Mouse (Mus musculus): Measurements from ENCODE around the gene Ap1g1.
"Not testable (repeated sequence)": the region's sequence is repeated elsewhere in the genome, so short reads cannot be mapped to it uniquely, and the experiment has no call there.

Ap1g1 gene

DNA sequence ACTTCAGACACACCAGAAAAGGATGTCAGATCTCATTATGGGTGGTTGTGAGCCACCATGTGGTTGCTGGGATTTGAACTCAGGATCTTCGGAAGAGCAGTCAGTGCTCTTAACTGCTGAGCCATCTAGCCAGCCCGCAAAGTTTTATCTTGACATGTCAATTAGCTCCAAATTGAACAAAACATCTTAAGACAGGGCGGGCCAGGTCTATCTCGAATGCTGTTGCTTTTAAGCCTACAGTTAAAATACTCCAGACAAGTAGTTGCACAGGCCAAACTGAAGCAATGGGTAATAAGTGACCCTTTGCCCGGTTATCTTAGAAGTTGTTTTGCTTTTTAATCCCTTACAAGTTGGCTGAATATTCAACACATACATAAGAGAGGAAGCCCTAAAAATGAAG lies 88.3 kb downstream of the Ap1g1 start:
- DNase-seq (ENCODE audit: low read depth, low spot score): no peak

DNA sequence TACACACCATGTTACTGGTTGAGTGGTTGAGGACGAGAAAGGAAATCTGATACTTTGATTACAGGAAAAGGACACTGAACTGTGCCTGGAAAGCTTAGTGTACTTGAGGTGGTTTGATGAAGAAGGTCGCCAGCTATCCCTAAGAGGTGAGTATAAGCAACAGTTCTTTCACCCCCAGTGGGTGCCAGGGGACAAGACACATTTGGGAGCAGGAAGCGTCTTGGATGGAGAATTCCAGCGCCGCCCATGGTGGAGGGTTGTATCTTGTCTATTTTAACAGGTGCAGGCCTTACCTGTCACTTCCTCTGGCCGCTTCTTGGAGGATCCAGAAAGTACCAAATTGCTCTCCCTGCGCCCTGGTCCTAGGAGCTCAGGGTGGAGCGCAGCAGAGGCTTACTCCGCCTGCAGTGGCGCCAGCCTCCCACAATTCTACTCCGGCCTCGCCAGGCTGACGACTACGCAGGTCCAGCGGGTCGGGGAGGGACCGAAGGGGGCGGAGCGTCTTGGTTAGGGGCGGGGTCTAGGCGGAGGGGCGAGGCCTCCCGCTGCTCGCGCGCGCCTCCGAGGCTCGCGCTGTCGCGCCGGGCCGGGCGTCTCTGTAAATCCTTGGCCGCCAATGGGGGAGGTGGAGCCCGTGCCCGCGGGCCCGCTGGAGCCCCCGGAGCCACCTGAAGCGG lies 89.8 kb downstream of the Ap1g1 start, which contains the start of gene Phlpp2:
Gene Phlpp2, plus strand, starts transcription at position 540 of the 677 bp plus-strand sequence.
- DNase-seq (ENCODE audit: low read depth, low spot score): peak; percentile 91

GRCm38 (mm10) chr8:109868680-109869361 lies 90.5 kb downstream of the Ap1g1 start:
- no peak for DNase-seq (ENCODE audit: low read depth, low spot score)

DNA sequence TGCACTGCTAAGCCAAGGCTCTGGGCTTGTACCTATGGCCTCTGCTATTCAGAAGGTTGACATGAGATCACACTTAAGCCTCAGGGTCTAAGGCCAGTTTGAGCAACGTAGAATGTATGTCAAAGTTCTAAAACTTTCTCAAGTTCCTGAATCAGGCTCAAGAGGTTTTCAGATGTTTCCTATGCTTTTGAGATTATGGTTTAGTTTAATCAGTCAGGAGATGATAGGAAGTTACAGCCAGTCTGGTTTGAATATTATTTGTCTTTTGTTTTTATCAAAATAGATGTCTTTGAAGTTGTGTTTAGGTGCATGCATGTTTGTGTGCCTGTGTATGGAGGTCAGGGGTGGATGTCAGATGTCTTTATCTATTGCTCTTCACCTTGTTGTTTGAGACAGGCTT lies 92.7 kb downstream of the Ap1g1 start:
- no peak for DNase-seq (ENCODE audit: low read depth, low spot score)

GRCm38 (mm10) chr8:109873800-109874199 lies 95.4 kb downstream of the Ap1g1 start:
- not testable (repeated sequence) for DNase-seq (ENCODE audit: low read depth, low spot score)

- DNase-seq (ENCODE audit: low read depth, low spot score): no peak
Measured at GRCm38 (mm10) chr8:109880012-109880662, 101.8 kb downstream of the Ap1g1 start.

- DNase-seq (ENCODE audit: low read depth, low spot score): no peak
Measured at GRCm38 (mm10) chr8:109885294-109885693, 106.9 kb downstream of the Ap1g1 start.

- no peak for DNase-seq (ENCODE audit: low read depth, low spot score)
Measured at GRCm38 (mm10) chr8:109889211-109889610, 110.9 kb downstream of the Ap1g1 start.

GRCm38 (mm10) chr8:109890794-109891585 lies 112.6 kb downstream of the Ap1g1 start:
- no peak for DNase-seq (ENCODE audit: low read depth, low spot score)

- DNase-seq (ENCODE audit: low read depth, low spot score): no peak
Measured at GRCm38 (mm10) chr8:109894636-109895035, 116.3 kb downstream of the Ap1g1 start.

GRCm38 (mm10) chr8:109895355-109895754 lies 117.0 kb downstream of the Ap1g1 start:
- DNase-seq (ENCODE audit: low read depth, low spot score): no peak

DNA sequence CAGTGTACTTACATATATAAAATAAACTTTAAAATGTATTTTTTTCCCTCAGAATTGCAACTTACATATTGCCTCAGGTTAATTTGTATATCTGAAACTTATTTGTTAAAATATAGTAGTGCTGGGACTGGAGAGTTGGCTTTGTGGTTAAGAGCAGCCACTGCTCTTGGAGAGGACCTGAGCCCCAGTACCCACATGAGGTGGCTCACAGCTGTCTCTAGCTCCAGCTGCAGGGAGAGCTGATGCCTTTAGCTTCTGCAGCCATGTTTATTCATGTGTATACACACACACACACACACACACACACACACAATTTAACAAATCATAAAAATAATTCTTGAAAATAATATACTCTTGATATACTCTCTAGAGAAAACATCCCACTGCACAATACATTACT lies 124.0 kb downstream of the Ap1g1 start:
- DNase-seq (ENCODE audit: low read depth, low spot score): no peak

- DNase-seq (ENCODE audit: low read depth, low spot score): no peak
Measured at GRCm38 (mm10) chr8:109903909-109904469, 125.6 kb downstream of the Ap1g1 start.

DNA sequence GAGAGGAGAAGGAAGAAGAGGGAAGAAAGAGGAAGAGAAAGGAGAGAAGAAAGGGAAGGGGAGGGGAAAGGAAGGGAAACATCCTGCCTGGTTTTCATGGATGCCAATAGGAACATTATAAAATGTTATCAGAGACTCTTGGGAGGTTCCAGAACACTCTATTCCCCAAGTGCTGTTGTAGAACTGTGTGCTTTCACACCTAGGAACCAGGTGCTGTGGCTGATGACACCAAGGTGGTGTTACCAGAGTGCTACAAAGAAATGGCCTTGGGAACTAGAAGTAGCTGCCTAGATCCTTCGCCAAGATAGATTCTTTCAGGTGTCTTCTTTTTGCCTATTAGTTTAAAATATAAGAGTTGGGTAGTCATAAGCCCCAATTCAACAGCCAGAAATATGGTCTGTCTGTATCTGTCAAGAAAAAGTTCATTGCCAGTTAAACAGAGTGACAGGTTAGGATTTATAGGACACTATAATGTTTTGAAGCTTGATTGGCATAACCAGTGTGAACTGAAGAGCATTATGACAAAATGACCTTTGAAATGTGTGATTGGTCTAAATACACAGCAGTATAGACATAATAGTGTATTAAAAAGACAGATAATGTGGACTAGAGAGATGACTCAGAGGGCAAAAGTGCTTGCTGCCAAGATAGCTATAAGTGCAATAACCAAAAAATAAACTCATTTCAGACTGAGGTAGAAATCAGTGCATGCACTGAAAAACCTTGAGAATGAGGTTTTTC lies 126.7 kb downstream of the Ap1g1 start:
- no peak for DNase-seq (ENCODE audit: low read depth, low spot score)

DNA sequence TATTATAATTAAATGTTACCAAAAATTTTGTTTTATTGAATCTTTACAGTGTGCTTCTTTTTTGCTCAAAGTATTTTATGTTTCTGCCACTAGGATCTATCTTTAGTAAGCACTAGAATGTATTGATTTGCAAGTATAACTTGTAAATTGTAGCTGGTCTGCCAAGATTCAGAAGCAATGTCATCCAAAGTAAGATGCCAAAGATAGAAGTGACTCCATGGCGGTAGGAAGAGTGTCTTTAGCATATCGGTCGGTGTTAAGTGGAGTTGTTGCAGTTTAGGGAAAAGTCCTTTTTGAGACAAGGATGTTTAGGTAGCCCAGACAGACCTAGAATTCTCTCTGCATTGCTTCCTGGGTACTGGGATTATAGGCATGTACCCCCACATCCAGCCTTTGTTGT lies 128.6 kb downstream of the Ap1g1 start:
- DNase-seq (ENCODE audit: low read depth, low spot score): no peak

DNA sequence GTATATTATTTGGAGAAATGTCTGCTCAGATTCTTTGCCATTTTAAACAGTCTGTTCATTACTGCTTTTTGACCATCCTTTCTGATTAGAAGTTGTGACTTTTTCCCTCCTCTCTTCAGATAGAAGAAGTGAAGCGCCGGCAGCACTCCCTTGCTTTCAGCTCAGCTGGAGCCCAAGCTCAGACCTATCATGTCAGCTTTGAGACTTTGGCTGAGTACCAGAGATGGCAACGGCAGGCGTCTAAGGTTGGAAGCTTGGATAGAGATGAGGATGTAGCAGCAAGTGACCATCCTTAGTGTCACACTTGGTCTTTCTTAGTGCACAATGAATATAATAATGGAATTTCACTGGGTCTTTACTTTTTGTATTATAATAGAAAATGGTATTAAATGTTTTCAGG lies 129.0 kb downstream of the Ap1g1 start:
- no peak for DNase-seq (ENCODE audit: low read depth, low spot score)

Data from c-Kit-negative CD71-positive TER-119-positive erythroid progenitor cells, embryonic 14.5 days (primary cell).